Mouse (Mus musculus) MEL (cell line): ENCODE measurements around the gene Zfp276. TPM values are rescaled to one million over a fixed set of nuclear protein-coding genes. Genes with fewer than 3 reads are reported as not detected.
A peak's percentile ranks its signal among the peaks of the same experiment; 100 is the strongest.

ENCODE experiments used
- DNase-seq: peaks from one replicate; pipeline ENCODE4 v3.0.0; 2011; ENCODE audit warnings: low read depth, low spot score
- H3K27ac ChIP-seq: 2 replicates; pipeline ENCODE4 v1.5.1; 2012; ENCODE audit warnings: low read depth, mild to moderate bottlenecking, control low read depth, low read length, moderate library complexity; ENCODE audit not compliant: control insufficient read depth
- H3K27me3 ChIP-seq, 2 experiments: fragments of 150-350 bp in 1 of 2; sonication (generic) in 1 of 2; 2 replicates each; pipeline ENCODE4 v1.6.1; 2012; ENCODE audit warnings: low read length in 2 of 2, mild to moderate bottlenecking in 2 of 2, improper control_type of control experiment in 1 of 2, moderate library complexity in 1 of 2; ENCODE audit not compliant: insufficient read depth in 2 of 2, control insufficient read depth in 1 of 2
- H3K36me3 ChIP-seq, 2 experiments: 2 replicates each; pipeline ENCODE4 v1.6.1; 2012 to 2014; ENCODE audit warnings: low read length in 2 of 2, improper control_type of control experiment in 1 of 2, inconsistent platforms in 1 of 2, mild to moderate bottlenecking in 1 of 2; ENCODE audit not compliant: insufficient read depth in 2 of 2, control insufficient read depth in 1 of 2
- H3K4me1 ChIP-seq, 2 experiments: fragments of 150-350 bp in 1 of 2; sonication (generic) in 1 of 2; 2 replicates each; pipeline ENCODE4 v1.6.1; 2012; ENCODE audit warnings: low read length in 2 of 2, improper control_type of control experiment in 1 of 2, mild to moderate bottlenecking in 1 of 2; ENCODE audit not compliant: insufficient read depth in 2 of 2, control insufficient read depth in 1 of 2
- H3K4me3 ChIP-seq, 2 experiments: fragments of 150-350 bp in 1 of 2; sonication (generic) in 1 of 2; 2 replicates each; pipeline ENCODE4 v1.5.1; 2012; ENCODE audit warnings: low read depth in 2 of 2, low read length in 2 of 2, mild to moderate bottlenecking in 2 of 2, moderate library complexity in 2 of 2, control low read depth in 1 of 2, improper control_type of control experiment in 1 of 2; ENCODE audit not compliant: control insufficient read depth in 1 of 2, insufficient read depth in 1 of 2
- H3K79me2 ChIP-seq: 2 replicates; pipeline ENCODE4 v1.6.1; 2012; ENCODE audit warnings: mild to moderate bottlenecking, low read length, moderate library complexity; ENCODE audit not compliant: control insufficient read depth, poor library complexity, insufficient read depth
- H3K9ac ChIP-seq: 2 replicates; pipeline ENCODE4 v1.6.1; 2012; ENCODE audit warnings: low read depth, mild to moderate bottlenecking, control low read depth, low read length, moderate library complexity; ENCODE audit not compliant: control insufficient read depth, poor library complexity, severe bottlenecking
- H3K9me3 ChIP-seq: fragments of 150-350 bp; sonication (generic); replicated peaks from 2 replicates; pipeline ENCODE4 v1.6.1; 2012; ENCODE audit warnings: mild to moderate bottlenecking, low read length, improper control_type of control experiment, moderate library complexity; ENCODE audit not compliant: insufficient read depth
- CHD1 ChIP-seq: IDR thresholded peaks from 2 replicates; pipeline ENCODE4 v1.6.1; 2012; ENCODE audit warnings: low read depth, mild to moderate bottlenecking, inconsistent platforms, low read length, improper control_type of control experiment
- CHD2 ChIP-seq: IDR thresholded peaks from 2 replicates; pipeline ENCODE4 v1.6.1; 2011; ENCODE audit warnings: low read length, improper control_type of control experiment
- E2F4 ChIP-seq: IDR thresholded peaks from 2 replicates; pipeline ENCODE4 v1.6.1; 2011; ENCODE audit warnings: low read depth, low read length, improper control_type of control experiment, borderline replicate concordance
- ELF1 ChIP-seq: IDR thresholded peaks from 2 replicates; pipeline ENCODE4 v1.6.1; 2014; ENCODE audit warnings: low read depth, mild to moderate bottlenecking, inconsistent platforms, low read length, improper control_type of control experiment, moderate library complexity
- ETS1 ChIP-seq: IDR thresholded peaks from 2 replicates; pipeline ENCODE4 v1.6.1; 2012; ENCODE audit warnings: low read depth, mild to moderate bottlenecking, inconsistent platforms, low read length, improper control_type of control experiment, moderate library complexity
- HCFC1 ChIP-seq: IDR thresholded peaks from 2 replicates; pipeline ENCODE4 v1.6.1; 2012; ENCODE audit warnings: low read depth, mild to moderate bottlenecking, inconsistent platforms, low read length, improper control_type of control experiment, moderate library complexity
- JUND ChIP-seq: IDR thresholded peaks from 2 replicates; pipeline ENCODE4 v1.6.1; 2011; ENCODE audit warnings: low read depth, mild to moderate bottlenecking, improper control_type of control experiment, low read length
- KAT2A ChIP-seq: conservative IDR thresholded peaks from 2 replicates; pipeline ENCODE4 v1.6.1; 2012; ENCODE audit warnings: low read depth, low read length, improper control_type of control experiment, inconsistent platforms
- MAFK ChIP-seq: IDR thresholded peaks from 2 replicates; pipeline ENCODE4 v1.6.1; 2011; ENCODE audit warnings: low read depth, mild to moderate bottlenecking, low read length, improper control_type of control experiment, borderline replicate concordance
- MAX ChIP-seq: IDR thresholded peaks from 2 replicates; pipeline ENCODE4 v1.6.1; 2011; ENCODE audit warnings: low read length, improper control_type of control experiment
- MAZ ChIP-seq: IDR thresholded peaks from 2 replicates; pipeline ENCODE4 v1.6.1; 2012; ENCODE audit warnings: low read depth, mild to moderate bottlenecking, inconsistent platforms, low read length, improper control_type of control experiment
- MXI1 ChIP-seq: IDR thresholded peaks from 2 replicates; pipeline ENCODE4 v1.6.1; 2011; ENCODE audit warnings: mild to moderate bottlenecking, low read depth, low read length, improper control_type of control experiment
- MYC ChIP-seq: IDR thresholded peaks from 2 replicates; pipeline ENCODE4 v1.6.1; 2011; ENCODE audit warnings: low read depth, mild to moderate bottlenecking, low read length, improper control_type of control experiment, moderate library complexity
- NELFE ChIP-seq: IDR thresholded peaks from 2 replicates; pipeline ENCODE4 v1.6.1; 2011; ENCODE audit warnings: low read depth, low read length, improper control_type of control experiment
- NRF1 ChIP-seq: IDR thresholded peaks from 2 replicates; pipeline ENCODE4 v1.6.1; 2014; ENCODE audit warnings: low read depth, mild to moderate bottlenecking, inconsistent platforms, low read length, improper control_type of control experiment, moderate library complexity; ENCODE audit not compliant: poor library complexity, insufficient read depth, severe bottlenecking
- POLR2A ChIP-seq, 2 experiments: IDR thresholded peaks; 2 replicates each; pipeline ENCODE4 v1.6.1; 2011 to 2012; ENCODE audit warnings: low read length in 2 of 2, mild to moderate bottlenecking in 2 of 2, control low read depth in 1 of 2, improper control_type of control experiment in 1 of 2, low read depth in 1 of 2, moderate library complexity in 1 of 2; ENCODE audit not compliant: control insufficient read depth in 1 of 2, insufficient read depth in 1 of 2, poor library complexity in 1 of 2
- POLR2AphosphoS2 ChIP-seq: IDR thresholded peaks from 2 replicates; pipeline ENCODE4 v1.6.1; 2011; ENCODE audit warnings: low read length, improper control_type of control experiment
- RAD21 ChIP-seq: IDR thresholded peaks from 2 replicates; pipeline ENCODE4 v1.6.1; 2011; ENCODE audit warnings: mild to moderate bottlenecking, low read depth, low read length, improper control_type of control experiment
- SIN3A ChIP-seq: IDR thresholded peaks from 2 replicates; pipeline ENCODE4 v1.6.1; 2012; ENCODE audit warnings: low read length, improper control_type of control experiment, inconsistent platforms
- SMC3 ChIP-seq: IDR thresholded peaks from 2 replicates; pipeline ENCODE4 v1.6.1; 2011; ENCODE audit warnings: low read depth, low read length, improper control_type of control experiment
- TAL1 ChIP-seq: IDR thresholded peaks from 2 replicates; pipeline ENCODE4 v1.6.1; 2012; ENCODE audit warnings: mild to moderate bottlenecking, inconsistent platforms, low read length, moderate library complexity, mixed read lengths
- TBP ChIP-seq: IDR thresholded peaks from 2 replicates; pipeline ENCODE4 v1.8.0; 2011; ENCODE audit warnings: low read depth, low read length, improper control_type of control experiment
- TCF12 ChIP-seq: IDR thresholded peaks from 2 replicates; pipeline ENCODE4 v1.6.1; 2014; ENCODE audit warnings: low read depth, mild to moderate bottlenecking, inconsistent platforms, low read length, improper control_type of control experiment, moderate library complexity
- USF1 ChIP-seq: IDR thresholded peaks from 2 replicates; pipeline ENCODE4 v1.6.1; 2014; ENCODE audit warnings: low read depth, mild to moderate bottlenecking, inconsistent platforms, low read length, improper control_type of control experiment, moderate library complexity
- USF2 ChIP-seq, 2 experiments: IDR thresholded peaks; 2 replicates each; pipeline ENCODE4 v1.6.1; 2011 to 2012; ENCODE audit warnings: improper control_type of control experiment in 2 of 2, low read length in 2 of 2, borderline replicate concordance in 1 of 2, inconsistent platforms in 1 of 2, low read depth in 1 of 2, mild to moderate bottlenecking in 1 of 2; ENCODE audit not compliant: insufficient read depth in 1 of 2
- ZKSCAN1 ChIP-seq: IDR thresholded peaks from 2 replicates; pipeline ENCODE4 v1.6.1; 2012; ENCODE audit warnings: low read depth, mild to moderate bottlenecking, inconsistent platforms, low read length, improper control_type of control experiment, moderate library complexity
- ZMIZ1 ChIP-seq: IDR thresholded peaks from 2 replicates; pipeline ENCODE4 v1.6.1; 2012; ENCODE audit warnings: low read depth, mild to moderate bottlenecking, inconsistent platforms, low read length, improper control_type of control experiment, moderate library complexity
- ZNF384 ChIP-seq: IDR thresholded peaks from 2 replicates; pipeline ENCODE4 v1.6.1; 2012; ENCODE audit warnings: low read depth, mild to moderate bottlenecking, inconsistent platforms, low read length, improper control_type of control experiment
- polyA plus RNA-seq, 2 experiments: library from polyadenylated mRNA; stranded (reverse) in 1 of 2; unstranded in 1 of 2; fragments of >175 nt in 1 of 2; fragments of >200 nt in 1 of 2; gene quantifications; 2 replicates each; pipeline versions ENCODE4 v1.2.1 to v1.2.4; 2012; ENCODE audit warnings: low replicate concordance in 2 of 2, low read depth in 1 of 2; ENCODE audit not compliant: insufficient read length in 2 of 2, insufficient read depth in 1 of 2, missing spikeins in 1 of 2
- total RNA-seq: library from RNA; depleted of rRNA; stranded (reverse); fragments of 300-350 nt; gene quantifications from 2 replicates; pipeline ENCODE4 v1.2.3, GENCODE M21; 2012

The Zfp276 gene
- total and polyA plus RNA-seq, 3 experiments = 16.0 to 19.2 TPM; not detected in 1

- peaks cover 0 to 8% of the 10 kb centered on the region in 2 experiments; a peak in 2 of 4 replicates for H3K36me3 ChIP-seq
- no peak overlapping the region for H3K4me3 ChIP-seq
- DNase-seq = peak; percentile 37
- TF ChIP-seq ETS1 = 0 out of 2 replicates have a peak, but pooled peaks have one; percentile 17
- no peak for TF ChIP-seq SMC3
- TF ChIP-seq RAD21 = no peak
- no peak for TF ChIP-seq ZNF384
- peaks cover 6% of the 10 kb centered on the region; the same call in 1 of the 2 replicates for H3K79me2 ChIP-seq
- no peaks in the 10 kb centered on the region for H3K27me3 ChIP-seq
- no peak overlapping the region for H3K9ac ChIP-seq
- no peaks in the 10 kb centered on the region for H3K9me3 ChIP-seq
- H3K4me1 ChIP-seq = peaks cover 0 to 2% of the 10 kb centered on the region in 2 experiments; a peak in 1 of 4 replicates
- no peak overlapping the region for H3K27ac ChIP-seq
These were observed 33.1 kb upstream of the Zfp276 start for GRCm38 (mm10) chr8:123220917-123221316.

- Histone ChIP-seq H3K4me3 (peak within 1 kb of the TSS; percentile 86 to 91), H3K36me3 (peaks cover 0 to 7% of the 10 kb centered on the region in 2 experiments; a peak in 3 of 4 replicates), H3K27ac (peak within 1 kb of the TSS; percentile 45), H3K27me3 (no peaks in the 10 kb centered on the region), H3K79me2 (peaks cover 6% of the 10 kb centered on the region; the same call in 1 of the 2 replicates), H3K9me3 (no peaks in the 10 kb centered on the region), H3K4me1 (peaks cover 0 to 2% of the 10 kb centered on the region in 2 experiments; a peak in 1 of 4 replicates), H3K9ac (peak within 1 kb of the TSS; percentile 86)
- TF ChIP-seq CHD2 (no peak), NRF1 (peak; percentile 94), TCF12 (peak; percentile 76), USF2 (IDR thresholded peaks at IDR 0.05; ENCODE audit: borderline replicate concordance in 1 of 2, insufficient read depth in 1 of 2, low read depth in 1 of 2, low read length in 2 of 2) (no peak), HCFC1 (peak; percentile 94), RAD21 (no peak), MXI1 (peak; percentile 96), USF1 (peak; percentile 47; the same call in 1 of the 2 replicates), MAFK (no peak), NELFE (peak; percentile 99), ETS1 (peak; percentile 32; the same call in 1 of the 2 replicates), ELF1 (peak; percentile 90), KAT2A (peak; percentile 71; the same call in 1 of the 2 replicates), ZKSCAN1 (no peak), TBP (peak; percentile 92), TAL1 (no peak), POLR2A (IDR thresholded peaks at IDR 0.05; ENCODE audit: control insufficient read depth in 1 of 2, insufficient read depth in 1 of 2, low read depth in 1 of 2, low read length in 2 of 2, poor library complexity in 1 of 2) (peak; percentile 83 to 99), ZMIZ1 (peak; percentile 96), POLR2AphosphoS2 (peak; percentile 97), E2F4 (no peak; the same call in 1 of the 2 replicates), JUND (0 out of 2 replicates have a peak, but pooled peaks have one; percentile 49), SIN3A (peak; percentile 96), CHD1 (no peak), MAX (peak; percentile 84), MAZ (peak; percentile 57; the same call in 1 of the 2 replicates), MYC (peak; percentile 73)
- DNase-seq = peak; percentile 94
These were observed 29.4 kb upstream of the Zfp276 start, which contains the start of gene Cdk10 for GRCm38 (mm10) chr8:123224278-123225266. Gene Cdk10 (plus strand): TSS chr8:123224842.
